Mouse (Mus musculus): ENCODE results near the gene Cacna2d4. TPM values are rescaled to one million over a fixed set of nuclear protein-coding genes. Genes with fewer than 3 reads are reported as not detected.

The Cacna2d4 gene
- total RNA-seq, 2 experiments from 2014 or later: 1.8 to 2.5 TPM

GRCm38 (mm10) chr6:119219237-119219870 lies 17.0 kb upstream of the Cacna2d4 start:
- peak in 1 of 2 experiments; percentile 4 for DNase-seq (ENCODE audit: extremely low spot score in 1 of 2, low spot score in 1 of 2)

- DNase-seq (ENCODE audit: extremely low spot score in 1 of 2, low spot score in 1 of 2): peak in 1 of 2 experiments; percentile 57
Measured at GRCm38 (mm10) chr6:119220297-119220696, 16.0 kb upstream of the Cacna2d4 start.

GRCm38 (mm10) chr6:119224451-119225195 lies 11.7 kb upstream of the Cacna2d4 start:
- DNase-seq (ENCODE audit: extremely low spot score in 1 of 2, low spot score in 1 of 2): peak in 1 of 2 experiments; percentile 17

- peak in 1 of 2 experiments; percentile 5 for DNase-seq (ENCODE audit: extremely low spot score in 1 of 2, low spot score in 1 of 2)
Measured at GRCm38 (mm10) chr6:119225226-119225625, 11.1 kb upstream of the Cacna2d4 start.

GRCm38 (mm10) chr6:119225731-119226130 lies 10.6 kb upstream of the Cacna2d4 start:
- peak in 1 of 2 experiments; percentile 5 for DNase-seq (ENCODE audit: extremely low spot score in 1 of 2, low spot score in 1 of 2)

GRCm38 (mm10) chr6:119227001-119227400 lies 9.3 kb upstream of the Cacna2d4 start:
- DNase-seq (ENCODE audit: extremely low spot score in 1 of 2, low spot score in 1 of 2): no peak

GRCm38 (mm10) chr6:119228861-119229603 lies 7.3 kb upstream of the Cacna2d4 start:
- no peak for DNase-seq (ENCODE audit: extremely low spot score in 1 of 2, low spot score in 1 of 2)

GRCm38 (mm10) chr6:119233066-119233465 lies 3.3 kb upstream of the Cacna2d4 start:
- no peak for DNase-seq (ENCODE audit: extremely low spot score in 1 of 2, low spot score in 1 of 2)

- DNase-seq (ENCODE audit: extremely low spot score in 1 of 2, low spot score in 1 of 2): no peak
Measured at GRCm38 (mm10) chr6:119235441-119235840, 885 bp upstream of the Cacna2d4 start.

GRCm38 (mm10) chr6:119237427-119237989 lies 1.2 kb downstream of the Cacna2d4 start:
- DNase-seq (ENCODE audit: extremely low spot score in 1 of 2, low spot score in 1 of 2): peak; percentile 56 to 73

- DNase-seq (ENCODE audit: extremely low spot score in 1 of 2, low spot score in 1 of 2): no peak
Measured at GRCm38 (mm10) chr6:119239341-119240005, 3.1 kb downstream of the Cacna2d4 start.

- DNase-seq (ENCODE audit: extremely low spot score in 1 of 2, low spot score in 1 of 2): no peak
Measured at GRCm38 (mm10) chr6:119240256-119240655, 3.9 kb downstream of the Cacna2d4 start.

GRCm38 (mm10) chr6:119240871-119241705 lies 4.8 kb downstream of the Cacna2d4 start:
- DNase-seq (ENCODE audit: extremely low spot score in 1 of 2, low spot score in 1 of 2): no peak

- no peak for DNase-seq (ENCODE audit: extremely low spot score in 1 of 2, low spot score in 1 of 2)
Measured at GRCm38 (mm10) chr6:119246082-119246481, 9.8 kb downstream of the Cacna2d4 start.

- DNase-seq (ENCODE audit: extremely low spot score in 1 of 2, low spot score in 1 of 2): no peak
Measured at GRCm38 (mm10) chr6:119248578-119248977, 12.3 kb downstream of the Cacna2d4 start.

- DNase-seq (ENCODE audit: extremely low spot score in 1 of 2, low spot score in 1 of 2): no peak
Measured at GRCm38 (mm10) chr6:119249726-119250125, 13.4 kb downstream of the Cacna2d4 start.

GRCm38 (mm10) chr6:119251704-119252103 lies 15.4 kb downstream of the Cacna2d4 start:
- no peak for DNase-seq (ENCODE audit: extremely low spot score in 1 of 2, low spot score in 1 of 2)

- no peak for DNase-seq (ENCODE audit: extremely low spot score in 1 of 2, low spot score in 1 of 2)
Measured at GRCm38 (mm10) chr6:119276713-119277112, 40.4 kb downstream of the Cacna2d4 start.

GRCm38 (mm10) chr6:119280761-119281160 lies 44.4 kb downstream of the Cacna2d4 start:
- peak; percentile 52 to 59 for DNase-seq (ENCODE audit: extremely low spot score in 1 of 2, low spot score in 1 of 2)

All from layer of hippocampus, postnatal 25 days (tissue).